Mouse (Mus musculus) heart, adult 2 months (tissue): ENCODE measurements around the gene Slc12a7. TPM values are rescaled to one million over a fixed set of nuclear protein-coding genes. Genes with fewer than 3 reads are reported as not detected.
A peak's percentile ranks its signal among the peaks of the same experiment; 100 is the strongest.

Experiments
- DNase-seq, 2 experiments: peaks; one replicate each; pipeline ENCODE4 v3.0.0; 2021
- H3K27ac ChIP-seq: fragments of 200-600 bp; 2 replicates; pipeline ENCODE4 v1.8.1; 2022
- H3K27me3 ChIP-seq: fragments of 200-500 bp; 2 replicates; pipeline ENCODE4 v1.6.1; 2012; ENCODE audit warnings: mild to moderate bottlenecking, low read length, inconsistent platforms, mixed read lengths; ENCODE audit not compliant: control insufficient read depth, insufficient read depth
- H3K36me3 ChIP-seq: fragments of 200-500 bp; 2 replicates; pipeline ENCODE4 v1.6.1; 2012; ENCODE audit warnings: low read length, inconsistent platforms; ENCODE audit not compliant: control insufficient read depth, insufficient read depth
- H3K4me1 ChIP-seq: fragments of 200-500 bp; 2 replicates; pipeline ENCODE4 v1.6.1; 2011; ENCODE audit warnings: low read length; ENCODE audit not compliant: control insufficient read depth, insufficient read depth
- H3K4me3 ChIP-seq: fragments of 200-600 bp; 2 replicates; pipeline ENCODE4 v1.8.1; 2022
- H3K79me2 ChIP-seq: fragments of 200-500 bp; replicated peaks from 2 replicates; pipeline ENCODE4 v1.6.1; 2012; ENCODE audit warnings: mild to moderate bottlenecking, inconsistent platforms, low read length, moderate library complexity, mixed read lengths; ENCODE audit not compliant: control insufficient read depth, insufficient read depth
- H3K9ac ChIP-seq: fragments of 200-500 bp; 2 replicates; pipeline ENCODE4 v1.6.1; 2012; ENCODE audit warnings: low read depth, mild to moderate bottlenecking, control low read depth, inconsistent platforms, low read length, mixed read lengths
- CTCF ChIP-seq: fragments of 200-600 bp; IDR thresholded peaks from 2 replicates; pipeline ENCODE4 v1.8.1; 2022; ENCODE audit warnings: antibody characterized with exemption, mild to moderate bottlenecking, moderate library complexity
- EP300 ChIP-seq: fragments of 200-500 bp; IDR thresholded peaks from 2 replicates; pipeline ENCODE4 v1.6.1; 2011; ENCODE audit warnings: low read depth, low read length, control low read depth; ENCODE audit not compliant: insufficient read depth
- POLR2A ChIP-seq: fragments of 200-500 bp; IDR thresholded peaks from 2 replicates; pipeline ENCODE4 v1.6.1; 2011; ENCODE audit warnings: mild to moderate bottlenecking, low read depth, low read length, control low read depth; ENCODE audit not compliant: insufficient read depth
- WGBS: fragments of 180-500 bp; shearing (Covaris S2); methylation state at CpG from one replicate; pipeline ENCODE4 v1.1.7; 2018; 5-methylcytosine and 5-hydroxymethylcytosine counted together
- intact Hi-C: fragments of 180-260 bp; cut with DNase I; formaldehyde crosslinking; loops from one replicate; pipeline ENCODE4 v1.15.1; 2025
- long read RNA-seq: library from polyadenylated mRNA; stranded (forward); transcript quantifications from one replicate; pipeline ENCODE4 v2.0.0, GENCODE M21; 2021
- polyA plus RNA-seq: library from polyadenylated mRNA; depleted of rRNA; stranded (reverse); fragments of >200 nt; gene quantifications from 2 replicates; pipeline ENCODE4 v1.2.3, GENCODE M21; 2012; rRNA removed
- total RNA-seq, 2 experiments: library from RNA; stranded (reverse); gene quantifications; 2 replicates each; pipeline ENCODE4 v1.2.3; 2021

Slc12a7 gene
- 100 to 1,000 TPM; 177 to 190 TPM for total RNA-seq
- 154 and 215 TPM in 2 replicates for polyA plus RNA-seq
- long read RNA-seq, full-length matches to known transcripts: 8 of 123 reads
- long read RNA-seq, partial matches to known transcripts: 32 of 123 reads
- long read RNA-seq, other reads (novel, unspliced or antisense): 83 of 123 reads

DNA sequence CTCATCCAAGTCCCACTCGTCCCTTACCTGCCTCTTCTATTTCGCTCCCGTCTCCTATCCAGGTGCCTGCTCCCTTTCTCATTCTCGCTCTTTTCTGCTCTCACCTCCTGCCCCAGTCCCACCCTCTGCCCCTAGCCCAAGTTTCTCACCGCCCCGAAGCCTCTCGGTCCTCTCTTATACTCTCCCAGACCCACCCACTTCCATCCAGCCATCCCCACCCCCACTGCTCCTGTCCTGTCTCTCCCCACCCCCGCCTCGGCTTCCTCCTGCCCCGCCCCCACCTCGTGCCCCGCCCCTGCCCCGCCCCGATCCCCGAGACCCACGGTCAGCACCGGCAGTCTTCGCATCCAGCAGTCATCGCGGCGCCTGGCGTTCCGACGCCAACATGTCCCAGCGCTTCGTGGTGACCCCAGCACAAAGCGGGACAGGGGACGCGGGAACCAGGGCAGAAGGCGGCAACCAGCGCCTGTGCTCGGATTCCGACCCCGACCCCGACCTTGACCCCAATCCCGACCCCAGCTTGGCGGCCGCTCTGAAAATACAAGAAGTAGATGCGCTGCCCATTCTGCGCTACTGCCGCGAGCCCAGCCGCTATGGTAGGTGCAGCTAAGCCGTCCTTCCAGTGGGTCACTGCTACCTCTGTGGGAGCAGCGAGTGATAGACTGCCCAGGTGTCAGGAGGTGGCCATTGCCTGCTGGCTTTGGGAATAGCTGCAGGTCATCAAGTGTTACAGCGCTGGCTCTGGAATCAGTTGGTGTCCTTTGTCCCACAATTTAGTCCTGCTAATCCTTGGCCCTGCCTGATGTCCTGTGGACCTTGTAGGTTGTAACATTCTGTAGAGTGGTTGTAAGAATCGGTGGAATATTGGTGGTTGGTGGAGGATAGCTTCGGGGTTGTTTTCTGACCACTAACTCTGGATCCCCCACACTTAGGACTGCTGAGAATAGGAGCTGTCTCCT is at the start of gene Slc12a7:
TSS of gene Slc12a7 (plus strand) at position 353 of the 959 bp plus-strand sequence.
- peak; percentile 54 to 61 for DNase-seq

DNA sequence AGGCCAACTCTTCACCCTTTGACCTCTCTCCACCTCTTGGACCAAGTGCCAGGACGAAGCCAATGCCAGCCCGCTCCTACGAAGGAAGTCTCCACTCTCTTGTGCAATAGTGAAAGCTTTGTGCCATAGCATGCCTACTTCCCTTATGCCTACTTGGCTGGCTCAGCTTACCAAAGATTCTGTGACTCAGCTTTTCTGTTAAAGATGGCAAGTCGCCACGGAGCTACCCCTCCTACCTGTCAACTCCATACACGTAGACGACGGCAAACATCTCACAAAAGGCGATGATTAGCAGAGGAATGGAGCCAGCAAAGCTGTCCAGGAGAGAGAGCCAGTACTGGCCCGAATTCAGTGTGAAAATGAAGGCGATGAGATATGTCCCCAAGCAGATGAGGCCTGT is 49.2 kb upstream of the Slc12a7 start:
- intact Hi-C loops: no loop called here
- Histone ChIP-seq H3K27me3 (no peaks in the 10 kb centered on the region), H3K36me3 (no peaks in the 10 kb centered on the region), H3K27ac (no peak overlapping the region), H3K79me2 (no peaks in the 10 kb centered on the region), H3K9ac (no peak overlapping the region), H3K4me1 (peaks cover 3% of the 10 kb centered on the region; the same call in 1 of the 2 replicates), H3K4me3 (no peak overlapping the region)
- DNase-seq: peak; percentile 24 to 42
- TF ChIP-seq CTCF (no peak), EP300 (no peak), POLR2A (no peak)
- WGBS: 47% methylated on average over 11 of the region's 11 CpGs

More for the DNA sequence above, at the start of gene Slc12a7:
- peaks cover 3% of the 10 kb centered on the region for H3K36me3 ChIP-seq
- peak within 1 kb of the TSS; percentile 78 for H3K9ac ChIP-seq
- peaks cover 20% of the 10 kb centered on the region for H3K4me1 ChIP-seq
- no peaks in the 10 kb centered on the region for H3K79me2 ChIP-seq
- intact Hi-C loops: no loop called here
- H3K27ac ChIP-seq: peak within 1 kb of the TSS; percentile 89
- TF ChIP-seq EP300 (no peak), POLR2A (peak; percentile 69; the same call in 1 of the 2 replicates), CTCF (no peak)
- WGBS: 8% methylated on average over 46 of the region's 48 CpGs
- H3K4me3 ChIP-seq: peak within 1 kb of the TSS; percentile 43
- no peaks in the 10 kb centered on the region for H3K27me3 ChIP-seq

DNA sequence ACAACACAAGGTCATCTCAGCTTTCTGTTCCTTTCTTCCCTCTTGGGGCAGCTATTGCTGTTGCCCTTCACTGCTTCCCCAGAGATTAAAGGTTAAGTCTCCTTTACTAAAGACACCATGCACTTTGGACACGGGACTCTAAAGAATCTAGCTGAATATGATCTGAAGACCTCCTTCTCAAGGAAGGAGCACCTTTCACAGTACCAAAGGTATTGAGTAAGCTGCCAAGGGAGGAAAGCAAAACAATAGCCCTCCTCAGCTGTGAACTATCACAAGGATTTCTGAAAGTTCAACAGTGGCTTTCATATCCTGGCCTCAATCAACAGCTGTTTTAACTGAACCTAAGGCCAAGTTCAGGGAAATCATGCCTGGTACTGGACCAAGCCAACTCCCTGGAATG is 48.5 kb upstream of the Slc12a7 start:
- no peaks in the 10 kb centered on the region for H3K27me3 ChIP-seq
- H3K9ac ChIP-seq: no peak overlapping the region
- no peak overlapping the region for H3K4me3 ChIP-seq
- H3K4me1 ChIP-seq: peaks cover 3% of the 10 kb centered on the region; the same call in 1 of the 2 replicates
- TF ChIP-seq EP300 (no peak), CTCF (no peak), POLR2A (no peak)
- H3K79me2 ChIP-seq: no peaks in the 10 kb centered on the region
- DNase-seq: no peak
- no peak overlapping the region for H3K27ac ChIP-seq
- 61% methylated on average over 1 of the region's 1 CpGs for WGBS
- intact Hi-C loops: no loop called here
- no peaks in the 10 kb centered on the region for H3K36me3 ChIP-seq

DNA sequence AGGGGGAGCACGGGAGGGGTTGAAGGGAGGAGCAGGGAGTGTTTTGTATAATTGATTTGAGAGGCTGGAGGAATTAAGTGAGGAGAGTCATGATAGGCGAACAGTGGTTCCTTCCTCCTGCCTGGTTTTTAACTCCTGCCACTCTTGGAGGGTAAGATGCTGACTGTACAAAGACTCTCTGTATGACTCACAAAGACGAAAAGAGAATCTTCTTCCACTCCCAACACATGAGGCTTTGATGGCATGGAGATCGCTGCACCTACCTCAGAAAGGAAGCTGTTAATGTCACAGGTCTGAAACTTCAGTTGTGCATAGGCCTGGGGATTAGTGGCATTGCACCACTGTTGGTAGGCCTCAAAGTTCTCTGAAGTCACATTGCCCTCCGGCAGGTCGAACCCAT is 47.4 kb upstream of the Slc12a7 start:
- no peak for TF ChIP-seq EP300
- no peak for TF ChIP-seq CTCF
- no peak for TF ChIP-seq POLR2A
- WGBS: 89% methylated on average over 6 of the region's 6 CpGs
- no peak overlapping the region for H3K27ac ChIP-seq
- H3K4me1 ChIP-seq: peaks cover 3% of the 10 kb centered on the region; the same call in 1 of the 2 replicates
- no peak overlapping the region for H3K4me3 ChIP-seq
- no peaks in the 10 kb centered on the region for H3K79me2 ChIP-seq
- intact Hi-C loops: no loop called here
- no peaks in the 10 kb centered on the region for H3K27me3 ChIP-seq
- DNase-seq: no peak
- no peak overlapping the region for H3K9ac ChIP-seq
- no peaks in the 10 kb centered on the region for H3K36me3 ChIP-seq

DNA sequence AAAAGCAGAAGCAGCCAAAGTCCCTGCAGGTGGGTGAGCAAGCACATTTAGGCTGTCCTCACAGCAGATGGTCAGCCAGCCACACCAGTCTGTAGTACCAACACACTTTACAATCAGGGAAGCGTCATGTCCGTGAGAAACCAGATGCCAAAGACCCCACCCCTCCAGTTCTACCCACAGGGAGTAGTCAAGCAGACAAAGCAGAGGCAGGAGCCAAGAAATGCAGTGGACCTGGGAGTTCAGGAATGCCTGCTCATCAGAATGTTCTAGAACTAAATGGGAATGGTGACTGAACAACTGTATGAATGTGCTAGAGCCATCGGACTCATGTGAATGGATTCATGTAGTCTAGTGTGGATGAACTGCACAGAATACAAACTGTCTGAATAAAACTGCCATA is 45.3 kb upstream of the Slc12a7 start:
- Histone ChIP-seq H3K27me3 (no peaks in the 10 kb centered on the region), H3K79me2 (no peaks in the 10 kb centered on the region), H3K4me1 (peaks cover 3% of the 10 kb centered on the region; the same call in 1 of the 2 replicates), H3K36me3 (no peaks in the 10 kb centered on the region), H3K4me3 (no peak overlapping the region), H3K9ac (no peak overlapping the region), H3K27ac (no peak overlapping the region)
- intact Hi-C loops: no loop called here
- no peak for DNase-seq
- WGBS: 72% methylated on average over 3 of the region's 3 CpGs
- TF ChIP-seq POLR2A: no peak
- no peak for TF ChIP-seq CTCF

DNA sequence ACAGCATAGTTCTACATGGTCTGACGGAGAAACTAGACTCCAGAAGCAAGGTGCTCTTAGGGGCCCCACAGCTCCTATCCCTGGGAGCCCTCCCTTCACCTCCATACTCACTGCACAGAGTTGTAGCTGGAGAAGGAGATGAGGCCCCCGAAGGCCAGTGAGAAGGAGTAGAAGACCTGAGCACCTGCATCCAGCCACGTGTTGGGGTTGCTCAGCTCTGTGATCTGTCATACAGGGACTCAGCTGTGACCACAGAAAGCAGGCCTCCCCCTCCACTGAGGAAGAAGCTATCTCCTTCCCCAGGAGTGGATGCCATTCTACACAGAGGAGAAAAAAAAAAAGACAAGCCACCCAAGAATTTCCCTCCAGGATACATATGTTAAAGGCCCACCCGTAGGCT is 44.0 kb upstream of the Slc12a7 start:
- intact Hi-C loops: no loop called here
- DNase-seq: no peak
- no peak overlapping the region for H3K9ac ChIP-seq
- no peaks in the 10 kb centered on the region for H3K36me3 ChIP-seq
- no peaks in the 10 kb centered on the region for H3K27me3 ChIP-seq
- H3K27ac ChIP-seq: no peak overlapping the region
- TF ChIP-seq EP300 (no peak), CTCF (no peak), POLR2A (no peak)
- WGBS: 71% methylated on average over 4 of the region's 4 CpGs
- H3K4me1 ChIP-seq: no peaks in the 10 kb centered on the region; the same call in 1 of the 2 replicates
- no peaks in the 10 kb centered on the region for H3K79me2 ChIP-seq
- no peak overlapping the region for H3K4me3 ChIP-seq
